Mouse (Mus musculus) A20 (cell line): ENCODE measurements at regions not wholly inside any gene's neighbourhood (a gene's known extent, or its start where the extent isn't known, plus 50 kb on each side); places are given as distances from the start of the nearest gene placed in this dataset.
A peak's percentile ranks its signal among the peaks of the same experiment; 100 is the strongest.

Source experiments
- DNase-seq: peaks from one replicate; pipeline ENCODE4 v3.0.0-alpha.2; 2011; ENCODE audit warnings: low read depth, low spot score

DNA sequence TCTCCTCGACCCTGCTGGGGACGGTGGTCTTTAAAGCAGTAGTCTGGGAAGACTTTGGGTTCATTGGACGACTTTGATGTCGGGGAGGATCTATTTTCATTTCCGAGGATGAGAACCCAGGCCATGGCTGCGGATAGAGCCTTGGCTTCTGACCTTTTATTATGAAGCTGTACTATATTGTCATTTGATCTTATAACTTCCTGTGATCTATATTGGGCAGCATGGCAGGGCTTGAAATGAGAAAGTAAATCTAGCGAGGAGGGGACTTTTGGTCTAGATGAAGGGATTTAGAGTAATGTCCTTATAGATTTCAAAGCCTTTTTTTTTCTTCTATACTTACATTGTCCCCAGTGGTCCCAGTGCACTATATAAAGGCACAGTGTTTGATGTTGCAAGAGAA, 172.8 kb upstream of the Stt3b start:
- DNase-seq = no peak

GRCm38 (mm10) chr9:115483721-115484120, 173.5 kb upstream of the Stt3b start:
- DNase-seq = no peak

- DNase-seq = no peak
These were observed 174.2 kb upstream of the Stt3b start for GRCm38 (mm10) chr9:115484408-115484807.

DNA sequence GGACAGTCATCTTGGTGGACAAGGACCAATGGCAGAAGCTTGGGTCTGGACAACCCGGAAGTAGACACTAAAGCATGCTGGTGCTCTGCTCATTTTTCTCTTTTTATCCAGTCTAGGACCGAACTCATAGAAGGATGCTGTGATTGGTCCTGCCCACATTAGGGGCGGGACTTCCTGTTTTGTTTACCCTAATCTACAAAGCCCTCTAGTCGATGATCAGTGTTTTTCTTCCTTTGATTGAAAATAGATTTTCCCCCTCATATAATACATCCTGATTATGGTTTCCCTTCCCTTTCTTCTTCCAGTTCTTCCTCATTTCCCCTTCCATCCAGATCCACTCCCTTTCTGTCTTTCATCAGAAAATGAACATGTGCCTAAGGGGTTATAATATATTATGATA, 175.0 kb upstream of the Stt3b start:
- no peak for DNase-seq

GRCm38 (mm10) chr9:115487175-115487760, 177.0 kb upstream of the Stt3b start:
- DNase-seq = peak; percentile 44

- DNase-seq = peak; percentile 88
These were observed 178.9 kb upstream of the Stt3b start for GRCm38 (mm10) chr9:115488913-115489809.

DNA sequence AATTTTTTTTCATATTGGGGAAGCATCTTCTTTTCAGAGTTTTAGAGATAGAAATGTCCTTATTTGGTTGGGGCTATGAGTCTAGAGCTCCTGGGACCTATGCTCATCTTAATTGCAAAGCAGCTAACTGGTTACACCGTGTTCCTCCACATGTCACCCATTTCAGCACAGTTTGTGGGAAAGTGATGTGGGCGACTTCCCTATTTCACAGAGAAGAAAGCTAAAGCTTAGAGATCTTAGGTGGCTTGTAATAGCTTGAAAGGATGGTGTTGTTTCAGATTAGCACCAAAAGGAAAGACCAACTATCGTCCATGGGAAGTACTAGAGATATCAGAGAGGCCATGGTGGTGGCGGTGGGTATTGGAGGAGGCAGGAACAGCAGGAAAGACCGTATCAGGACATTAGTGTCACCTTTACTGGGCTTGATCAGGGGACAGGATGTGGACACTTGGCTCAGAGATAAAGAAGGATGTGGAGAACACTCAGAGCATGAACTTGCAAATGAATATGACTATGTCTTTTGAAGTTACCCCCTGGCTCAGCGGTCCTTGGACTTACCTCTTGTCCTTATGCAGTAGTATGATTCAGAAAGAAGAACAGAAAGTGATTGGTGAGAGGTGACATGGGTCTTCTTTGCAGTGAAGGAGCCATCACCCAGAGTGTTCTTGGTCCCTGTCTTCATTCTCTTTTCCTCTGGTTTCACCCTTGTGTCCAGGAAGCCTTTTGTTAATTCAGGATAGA, 182.4 kb upstream of the Stt3b start:
- DNase-seq = peak; percentile 79

- DNase-seq = no peak
These were observed 183.5 kb upstream of the Stt3b start for GRCm38 (mm10) chr9:115493765-115494164.

DNA sequence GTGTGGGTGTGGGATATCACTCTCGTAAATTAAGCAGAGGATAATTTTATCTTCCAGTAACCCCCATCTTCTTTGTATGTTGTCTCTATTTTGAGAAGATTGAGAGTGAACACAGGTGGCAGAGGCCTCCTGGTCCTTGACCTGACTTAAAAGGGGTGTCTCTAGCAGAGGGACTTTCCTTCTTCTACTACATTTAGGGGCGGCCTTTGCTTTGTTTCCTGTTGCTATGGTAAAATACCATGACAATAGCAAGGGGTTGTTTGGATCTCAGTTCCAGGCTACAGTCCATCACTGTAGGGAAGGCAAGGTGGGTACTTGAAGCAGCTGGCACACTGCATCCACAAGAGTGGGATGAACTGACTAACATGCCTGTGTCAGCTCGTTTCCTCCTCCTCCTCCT, 189.3 kb upstream of the Stt3b start:
- DNase-seq = peak; percentile 84

DNA sequence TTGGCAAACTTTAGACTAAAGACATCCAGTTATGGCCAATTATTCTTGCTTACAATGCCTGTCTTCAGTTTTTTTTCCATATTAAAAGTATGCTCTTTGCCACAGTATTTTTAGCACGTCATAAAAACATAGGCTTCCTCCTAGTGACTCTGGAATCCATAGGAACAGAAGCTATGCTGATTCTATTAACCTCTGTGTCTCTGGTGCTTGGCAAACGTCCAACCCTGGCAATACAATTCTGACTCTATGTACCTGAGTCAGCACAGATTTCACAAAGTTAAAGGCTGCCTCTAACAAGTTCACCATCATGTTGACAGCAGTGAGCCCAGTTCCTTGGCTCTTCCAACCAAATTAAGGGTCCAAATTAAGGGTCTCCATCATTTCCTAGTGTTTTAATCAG, 194.6 kb upstream of the Stt3b start:
- no peak for DNase-seq

GRCm38 (mm10) chr9:115507131-115507689, 197.0 kb upstream of the Stt3b start:
- DNase-seq = no peak

- DNase-seq = no peak
These were observed 202.8 kb upstream of the Stt3b start for GRCm38 (mm10) chr9:115512835-115513629.

DNA sequence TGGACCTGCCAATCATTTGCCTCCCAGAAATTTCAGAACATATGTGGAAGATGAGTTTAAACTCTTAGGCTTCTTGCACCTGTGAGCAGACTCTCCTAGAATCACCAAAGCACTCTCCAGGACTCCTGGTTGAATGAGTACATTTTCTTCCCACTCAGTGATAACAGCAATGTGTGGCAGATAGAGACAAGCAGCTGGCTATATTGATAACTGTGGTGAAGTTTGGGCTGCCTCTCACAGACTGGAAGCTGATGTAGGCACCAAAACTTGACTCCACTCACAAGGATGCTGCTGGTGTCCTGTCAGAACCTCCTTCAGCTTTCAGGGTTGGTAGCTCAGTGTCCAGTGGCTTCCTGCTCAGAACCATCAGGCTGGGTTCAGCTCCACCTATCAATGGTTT, 207.7 kb upstream of the Stt3b start:
- DNase-seq = no peak

GRCm38 (mm10) chr9:115524161-115524560, 213.9 kb upstream of the Stt3b start:
- no peak for DNase-seq

DNA sequence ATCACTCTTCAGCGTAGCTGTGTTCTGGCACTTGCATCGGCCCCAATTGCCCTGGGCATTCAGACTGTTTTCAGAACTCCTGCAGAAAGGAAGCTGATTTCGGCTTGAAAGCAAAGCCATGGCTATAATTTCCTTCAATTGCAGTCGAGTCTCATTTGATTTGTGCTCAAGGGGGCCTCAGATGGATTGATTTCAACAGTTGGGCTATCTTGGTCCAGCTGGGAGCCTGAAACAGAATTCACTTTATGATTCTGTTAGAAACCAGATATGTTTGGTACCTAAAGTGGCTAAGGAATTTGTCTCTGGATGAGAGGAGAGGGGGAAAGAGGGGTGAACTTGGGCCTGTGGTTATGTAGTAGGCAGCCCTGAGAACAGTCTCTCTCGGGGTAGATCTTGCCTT, 214.4 kb upstream of the Stt3b start:
- no peak for DNase-seq

- no peak for DNase-seq
These were observed 216.1 kb upstream of the Stt3b start for GRCm38 (mm10) chr9:115526322-115526721.

DNA sequence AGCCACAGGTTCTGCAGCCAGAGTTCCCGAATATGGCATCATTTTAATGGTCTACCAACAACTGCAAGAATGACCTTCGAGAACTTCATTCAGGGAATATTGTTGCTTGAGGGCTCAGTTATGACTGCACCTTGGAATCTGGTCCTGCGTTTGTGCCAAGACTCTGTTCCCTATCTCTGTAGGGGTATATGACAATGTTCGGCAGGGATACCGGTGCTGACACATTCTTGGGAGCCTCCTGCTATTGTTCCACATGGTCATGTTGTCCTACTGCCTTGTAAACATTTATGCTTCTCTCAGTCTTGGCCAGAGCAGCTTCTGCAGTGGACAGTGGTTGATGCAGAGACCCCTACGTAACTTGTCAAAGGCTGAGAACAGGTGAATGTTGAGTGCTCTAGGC, 216.8 kb upstream of the Stt3b start:
- no peak for DNase-seq

DNA sequence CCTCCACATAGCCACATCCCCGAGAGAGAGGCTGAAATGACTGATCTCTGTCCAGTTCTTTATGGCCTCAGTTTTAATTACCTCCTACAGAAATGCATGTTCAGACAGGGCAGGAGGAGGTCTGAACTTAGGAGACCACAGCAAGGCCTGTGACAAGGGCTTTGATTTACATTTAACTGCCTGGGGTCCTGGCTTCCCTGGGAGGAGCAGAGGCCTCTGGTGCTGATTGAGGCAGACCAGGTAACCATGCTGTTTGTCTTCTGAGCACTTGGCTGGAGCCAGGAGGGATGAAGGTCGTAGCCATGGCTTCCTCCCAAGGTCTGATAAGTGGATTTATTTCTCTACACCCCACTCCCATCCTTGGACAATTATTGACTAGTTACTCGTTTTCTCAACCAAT, 224.0 kb upstream of the Stt3b start:
- no peak for DNase-seq

DNA sequence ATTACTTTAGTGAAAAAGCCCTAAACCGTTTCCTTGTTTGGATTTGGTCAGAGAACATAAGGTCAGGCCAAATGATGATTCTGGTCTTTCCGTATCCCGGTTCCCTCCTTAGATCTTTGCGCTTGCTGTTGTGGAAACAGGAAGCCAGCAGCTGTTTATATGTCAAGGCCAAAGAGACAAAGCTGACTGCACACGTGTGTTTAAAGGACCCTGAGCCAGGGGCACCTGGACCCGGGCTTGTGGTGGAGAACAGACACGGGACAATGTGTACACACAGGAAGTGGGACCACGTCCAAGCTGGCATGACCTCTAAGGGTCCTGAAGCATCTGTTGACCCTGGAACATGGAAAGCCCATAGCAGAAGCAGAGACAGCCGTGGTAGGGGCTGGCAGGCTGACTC, 233.4 kb upstream of the Stt3b start:
- DNase-seq = no peak

DNA sequence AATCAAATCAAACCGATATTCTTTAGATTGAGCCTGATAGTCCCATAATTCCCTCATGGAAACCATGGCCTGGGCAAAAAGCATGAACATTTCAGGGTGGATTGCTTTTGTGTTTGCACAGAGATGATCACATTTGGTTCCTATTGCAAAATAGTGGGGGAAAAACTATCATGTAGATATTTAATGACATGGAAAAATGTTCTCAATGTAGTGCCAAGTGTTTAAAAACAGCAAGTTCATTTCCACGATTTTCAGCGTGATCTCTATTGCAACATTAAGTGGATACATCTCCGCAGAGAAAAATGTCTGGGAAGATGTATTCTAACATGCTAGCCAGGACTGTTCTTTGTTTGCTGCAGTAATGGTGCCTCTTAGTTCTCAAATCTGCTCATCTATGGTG, 235.0 kb upstream of the Stt3b start:
- DNase-seq = no peak

DNA sequence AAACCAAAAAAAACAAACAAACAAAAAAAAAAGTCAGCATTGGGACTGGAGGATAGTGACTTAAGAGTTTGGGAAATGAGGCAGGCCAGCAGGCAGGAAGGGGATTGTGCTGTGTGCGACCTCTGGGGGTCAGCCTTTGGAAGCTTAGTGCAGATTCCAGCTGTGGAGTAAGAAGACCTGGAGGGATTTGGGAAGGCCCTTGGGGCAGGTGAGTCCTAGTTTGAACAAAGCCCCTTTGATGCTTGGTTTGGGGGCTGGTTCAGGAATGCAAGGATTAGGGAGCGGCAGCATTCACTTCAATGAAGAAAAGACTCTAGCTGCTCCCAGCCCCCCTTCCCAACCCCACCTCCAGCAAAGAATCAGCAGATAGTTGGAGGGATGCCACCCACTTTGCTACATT, 235.6 kb upstream of the Stt3b start:
- DNase-seq = no peak
